Mouse (Mus musculus) hematopoietic stem cell, adult 5-6 weeks (primary cell): Measurements from ENCODE around the gene Ten1. TPM values are rescaled to one million over a fixed set of nuclear protein-coding genes. Genes with fewer than 3 reads are reported as not detected.

Experiments used
- ATAC-seq, 2 experiments: fragments of 125-278 bp in 1 of 2; replicated peaks in 1 of 2; 2 replicates each; pipeline ENCODE4 v1.8.0; 2016 to 2017; ENCODE audit warnings: inconsistent platforms in 2 of 2, mild to moderate bottlenecking in 2 of 2, moderate number of reproducible peaks in 2 of 2, low read depth in 1 of 2, moderate TSS enrichment in 1 of 2; ENCODE audit not compliant: low FRiP score in 2 of 2, poor library complexity in 2 of 2, severe bottlenecking in 2 of 2, insufficient read depth in 1 of 2, low TSS enrichment in 1 of 2
- total RNA-seq: library from RNA; stranded (forward); fragments of 172-1452, 232-1000 nt; gene quantifications from 2 replicates; pipeline ENCODE4 v1.2.3, GENCODE M21; 2017

Gene Ten1
- total RNA-seq, 1 experiment from 2014 or later: 12.3 TPM

DNA sequence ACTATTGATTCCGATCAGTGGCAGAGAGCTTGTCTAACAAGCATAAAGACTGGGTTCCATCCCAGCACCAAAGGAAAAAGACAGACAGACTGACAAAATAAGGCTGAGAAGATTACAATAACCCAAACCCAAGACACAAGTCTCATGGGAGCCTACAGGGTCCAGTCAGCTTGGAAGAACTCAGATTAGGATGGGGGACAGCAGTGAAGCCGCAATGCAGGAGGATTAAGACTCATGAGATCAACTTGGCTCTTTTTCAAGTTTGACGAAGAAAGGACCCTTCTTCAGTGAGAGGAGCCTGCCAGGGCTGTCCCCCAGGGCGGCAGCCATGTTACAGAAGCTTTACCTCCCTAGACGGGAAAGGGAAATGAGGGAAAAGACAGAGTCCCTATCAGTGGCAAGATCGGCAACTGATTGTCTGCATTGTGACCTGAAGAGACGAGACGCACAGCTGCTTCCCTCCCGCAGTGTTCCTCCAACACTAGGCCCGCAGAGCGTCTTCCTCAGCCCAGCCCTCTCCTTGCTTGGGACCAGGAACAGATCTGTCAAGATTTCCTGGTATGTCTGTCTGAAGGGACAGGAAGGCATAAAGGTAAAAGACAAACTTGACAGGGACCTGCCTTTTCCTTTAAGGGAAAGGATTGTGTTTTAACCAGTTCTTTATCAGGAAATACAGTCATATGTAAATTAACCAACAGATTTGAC is 11.3 kb upstream of the Ten1 start:
- no peak for ATAC-seq

DNA sequence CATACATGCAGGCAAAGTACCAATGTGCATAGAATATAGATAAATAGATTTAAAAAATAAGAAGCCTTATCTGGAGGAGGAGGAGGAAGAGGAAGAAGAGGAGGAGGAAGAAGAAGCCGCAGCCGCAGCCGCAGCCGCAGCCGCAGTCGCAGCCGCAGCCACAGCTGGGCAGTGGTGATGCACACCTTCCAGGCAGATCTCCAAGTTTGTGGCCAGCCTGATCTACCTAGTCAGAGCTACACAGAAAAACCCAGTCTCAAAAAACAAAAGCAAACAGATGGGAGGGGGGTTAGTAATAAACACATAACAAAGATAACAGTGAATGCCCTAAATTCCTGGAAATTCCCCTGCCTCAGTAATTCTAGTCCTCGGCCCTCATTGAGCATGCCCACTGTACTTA is 4.0 kb upstream of the Ten1 start:
- no peak for ATAC-seq

DNA sequence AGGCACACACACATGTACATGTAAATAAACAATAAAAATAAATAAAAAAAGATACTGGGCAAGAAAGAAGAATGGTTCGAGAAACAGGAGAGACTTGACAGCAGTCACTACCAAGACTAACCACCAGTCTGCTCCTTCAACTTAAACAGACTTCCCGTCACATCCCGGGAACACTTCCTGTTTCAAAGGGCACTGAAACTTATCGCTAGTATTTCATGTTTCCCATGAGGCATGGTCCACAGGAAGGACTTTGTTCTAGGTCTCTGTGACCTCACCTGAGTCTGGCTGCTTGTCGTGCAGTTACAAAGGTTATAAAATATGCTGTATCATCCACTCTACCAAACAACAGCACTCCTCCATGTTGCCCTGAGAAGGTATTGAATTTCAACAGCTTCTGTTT is 3.4 kb upstream of the Ten1 start:
- peak; percentile 30 to 37; a peak in 3 of 4 replicates for ATAC-seq

GRCm38 (mm10) chr11:116196336-116196735 is 2.3 kb upstream of the Ten1 start:
- no peak for ATAC-seq

DNA sequence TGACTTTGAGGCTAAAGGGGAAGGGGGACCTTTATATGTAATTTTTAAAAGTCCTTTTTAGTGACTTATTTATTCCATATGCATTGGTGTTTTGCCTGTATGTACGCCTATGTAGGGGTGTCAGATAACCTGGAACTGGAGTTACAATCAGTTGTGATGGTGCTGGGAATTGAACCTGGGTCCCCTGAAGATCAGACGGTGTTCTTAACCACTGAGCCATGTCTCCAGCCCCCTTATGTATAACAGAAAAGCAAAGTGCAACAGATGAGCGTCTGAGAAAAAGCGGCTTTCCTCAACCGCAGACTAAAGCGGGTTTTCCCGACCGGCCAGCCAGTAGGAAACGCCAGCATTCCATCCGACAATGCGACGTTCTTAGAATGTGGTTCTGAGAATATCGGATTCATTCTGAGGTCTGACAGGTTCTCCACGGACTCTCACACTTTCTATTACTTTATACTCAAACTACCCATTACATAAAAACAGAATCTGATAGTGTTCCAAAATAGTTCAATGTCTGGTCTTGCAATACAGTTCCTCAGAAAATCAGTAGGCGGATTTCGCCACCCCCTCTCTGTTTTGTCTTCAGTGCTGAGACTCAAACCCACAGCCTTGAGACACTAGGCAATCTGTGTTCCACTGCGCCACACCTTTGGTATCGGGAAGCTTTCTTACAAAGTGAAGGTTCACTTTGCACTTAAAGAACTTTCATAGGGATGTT is 1.6 kb upstream of the Ten1 start:
- no peak for ATAC-seq

GRCm38 (mm10) chr11:116197584-116197906 is 1.1 kb upstream of the Ten1 start:
- no peak for ATAC-seq

GRCm38 (mm10) chr11:116198132-116198531 is 523 bp upstream of the Ten1 start:
- ATAC-seq: no peak

- no peak for ATAC-seq
These were observed 2.5 kb downstream of the Ten1 start for GRCm38 (mm10) chr11:116201151-116201550.

GRCm38 (mm10) chr11:116203150-116203549 is 4.5 kb downstream of the Ten1 start:
- no peak for ATAC-seq

- ATAC-seq: no peak
These were observed 8.0 kb downstream of the Ten1 start for GRCm38 (mm10) chr11:116206678-116207077.

DNA sequence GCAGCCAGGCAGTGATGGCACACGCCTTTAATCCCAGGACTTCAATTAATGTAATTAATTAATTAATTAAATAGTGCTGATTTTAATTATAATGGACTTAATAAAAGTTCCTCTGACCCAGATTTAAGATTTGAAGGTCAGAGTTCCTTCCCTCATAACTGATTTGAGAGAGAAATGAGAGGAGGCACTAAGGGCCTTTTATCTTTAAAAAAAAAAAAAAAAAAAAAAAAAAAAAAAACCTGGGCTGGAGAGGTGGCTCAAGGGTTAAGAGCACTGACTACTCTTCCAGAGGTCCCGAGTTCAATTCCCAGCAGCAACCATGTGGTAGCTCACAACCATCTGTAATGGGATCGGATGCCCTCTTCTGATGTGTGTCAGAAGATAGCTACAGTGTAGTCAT is 10.0 kb downstream of the Ten1 start:
- ATAC-seq: no peak

DNA sequence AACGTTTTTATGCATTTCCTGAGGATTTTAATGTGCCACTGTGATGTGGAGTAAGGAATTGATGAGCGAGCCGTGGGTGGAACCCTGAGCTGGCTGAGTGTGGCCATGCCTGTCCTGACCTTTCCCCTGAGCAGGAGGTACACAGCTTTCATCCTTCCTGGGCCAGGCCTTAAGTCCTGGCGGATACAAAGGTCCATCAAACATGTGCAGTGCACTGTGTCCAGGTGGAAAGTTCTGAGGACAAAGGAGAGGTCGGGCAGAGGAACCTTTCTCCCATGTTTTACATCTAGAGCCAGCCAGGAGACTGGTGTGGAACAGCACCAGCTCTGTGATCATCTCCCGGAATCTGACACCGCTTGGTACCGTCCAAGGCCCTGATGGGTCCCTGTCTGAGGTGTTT is 10.6 kb downstream of the Ten1 start:
- ATAC-seq: no peak

- no peak for ATAC-seq
These were observed 12.0 kb downstream of the Ten1 start for GRCm38 (mm10) chr11:116210696-116211095.

- no peak for ATAC-seq
These were observed 14.2 kb downstream of the Ten1 start for GRCm38 (mm10) chr11:116212847-116213246.

GRCm38 (mm10) chr11:116213877-116214510 is 15.3 kb downstream of the Ten1 start:
- ATAC-seq: no peak

- no peak for ATAC-seq
These were observed 16.5 kb downstream of the Ten1 start for GRCm38 (mm10) chr11:116215181-116215580.

DNA sequence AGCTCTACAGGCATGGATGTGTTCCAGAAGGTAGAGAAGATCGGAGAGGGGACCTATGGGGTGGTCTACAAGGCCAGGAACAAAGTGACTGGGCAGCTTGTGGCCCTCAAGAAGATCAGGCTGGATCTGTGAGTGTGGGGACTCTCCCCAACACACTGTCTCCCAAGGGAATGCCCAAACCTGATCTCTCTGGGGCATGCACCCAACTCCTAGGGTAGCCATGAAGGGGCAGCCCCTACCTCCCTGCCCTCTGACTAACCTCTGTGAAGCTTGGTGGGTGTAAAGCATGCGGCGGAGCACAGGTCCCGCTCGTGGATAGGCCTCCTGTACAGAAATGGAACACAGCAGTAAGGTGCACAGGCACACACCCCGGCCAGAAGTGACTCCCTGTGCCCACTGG is 17.3 kb downstream of the Ten1 start:
- ATAC-seq: no peak

DNA sequence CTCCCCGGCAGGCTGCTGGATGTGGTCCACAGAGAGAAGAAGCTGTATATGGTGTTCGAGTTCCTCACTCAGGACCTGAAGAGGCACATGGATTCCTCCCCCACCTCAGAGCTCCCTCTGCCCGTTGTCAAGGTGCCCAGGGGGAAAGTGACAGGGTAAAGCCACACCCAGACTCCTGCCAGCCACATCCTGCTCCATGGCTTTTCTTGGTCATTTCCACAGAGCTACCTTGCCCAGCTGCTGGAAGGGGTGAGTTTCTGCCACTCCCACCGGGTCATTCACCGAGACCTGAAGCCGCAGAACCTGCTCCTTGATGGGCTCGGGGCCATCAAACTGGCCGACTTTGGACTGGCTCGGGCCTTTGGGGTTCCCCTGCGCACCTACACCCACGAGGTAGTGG is 17.9 kb downstream of the Ten1 start:
- no peak for ATAC-seq

DNA sequence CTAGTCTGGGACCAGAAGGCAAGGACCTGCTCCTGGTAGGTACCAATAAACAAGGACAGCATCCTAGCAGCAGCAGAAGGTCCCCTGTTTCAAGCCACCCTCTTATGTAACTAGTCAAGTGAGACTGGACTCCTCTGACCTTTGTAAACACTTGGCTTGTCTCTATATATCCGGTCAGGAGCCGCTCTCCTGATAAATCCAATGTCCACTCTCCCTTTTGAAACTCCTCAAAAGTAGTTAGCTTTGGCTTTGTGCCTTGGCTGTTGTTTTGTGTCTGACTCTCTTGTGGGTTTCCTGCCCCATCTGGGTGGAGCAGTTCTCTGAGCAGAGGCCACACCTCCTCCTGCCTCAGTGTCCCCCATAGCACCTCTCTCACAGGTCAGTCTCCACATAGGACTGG is 19.6 kb downstream of the Ten1 start:
- ATAC-seq: no peak
